Mouse (Mus musculus) kidney, adult 2 months (tissue): Measurements from ENCODE around the gene Gm20532. TPM values are rescaled to one million over a fixed set of nuclear protein-coding genes. Genes with fewer than 3 reads are reported as not detected.

Source experiments
- DNase-seq: peaks from one replicate; pipeline ENCODE4 v3.0.0; 2021
- H3K27ac ChIP-seq: fragments of 200-500 bp; 2 replicates; pipeline ENCODE4 v1.5.1; 2012; ENCODE audit warnings: low read depth, low read length, control low read depth, inconsistent platforms; ENCODE audit not compliant: insufficient read depth
- H3K27me3 ChIP-seq: fragments of 200-500 bp; replicated peaks from 2 replicates; pipeline ENCODE4 v1.6.1; 2012; ENCODE audit warnings: mild to moderate bottlenecking, moderate library complexity, low read length, inconsistent platforms; ENCODE audit not compliant: control insufficient read depth, insufficient read depth
- H3K36me3 ChIP-seq: fragments of 200-500 bp; 2 replicates; pipeline ENCODE4 v1.6.1; 2012; ENCODE audit warnings: mild to moderate bottlenecking, moderate library complexity, low read length, inconsistent platforms; ENCODE audit not compliant: control insufficient read depth, insufficient read depth
- H3K4me1 ChIP-seq: fragments of 200-500 bp; 2 replicates; pipeline ENCODE4 v1.6.1; 2011; ENCODE audit warnings: low read length; ENCODE audit not compliant: control insufficient read depth, insufficient read depth
- H3K4me3 ChIP-seq: fragments of 200-500 bp; 2 replicates; pipeline ENCODE4 v1.5.1; 2011; ENCODE audit warnings: mild to moderate bottlenecking, low read depth, low read length, control low read depth; ENCODE audit not compliant: insufficient read depth
- CTCF ChIP-seq: fragments of 200-500 bp; conservative IDR thresholded peaks from 2 replicates; pipeline ENCODE4 v1.5.1; 2011; ENCODE audit warnings: low read depth, mild to moderate bottlenecking, control low read depth, low read length, moderate library complexity, mixed read lengths; ENCODE audit not compliant: insufficient read depth, insufficient read length
- POLR2A ChIP-seq: fragments of 200-500 bp; IDR thresholded peaks from one replicate; pipeline ENCODE4 v1.6.1; 2011; ENCODE audit warnings: low read depth, low read length, control low read depth
- WGBS: fragments of 180-500 bp; shearing (Covaris S2); methylation state at CpG from one replicate; pipeline ENCODE4 v1.1.7; 2018; 5-methylcytosine and 5-hydroxymethylcytosine counted together
- polyA plus RNA-seq: library from polyadenylated mRNA; depleted of rRNA; stranded (reverse); fragments of >200 nt; gene quantifications from 2 replicates; pipeline ENCODE4 v1.2.3, GENCODE M21; 2012

Gene Gm20532
- polyA plus RNA-seq, 1 experiment = not detected

- Histone ChIP-seq H3K27me3 (no peaks in the 10 kb centered on the region), H3K4me3 (no peak overlapping the region), H3K36me3 (no peaks in the 10 kb centered on the region), H3K27ac (no peak overlapping the region), H3K4me1 (peaks cover 13% of the 10 kb centered on the region; the same call in 1 of the 2 replicates)
- TF ChIP-seq CTCF (no peak), POLR2A (no peak)
- WGBS = 51% methylated on average over 2 of the region's 2 CpGs
- DNase-seq = no peak
Measured at GRCm38 (mm10) chr2:26636325-26636635, 49.8 kb downstream of the Gm20532 start.

- Histone ChIP-seq H3K4me3 (no peak overlapping the region), H3K36me3 (no peaks in the 10 kb centered on the region), H3K27me3 (no peaks in the 10 kb centered on the region), H3K27ac (no peak overlapping the region), H3K4me1 (peaks cover 13% of the 10 kb centered on the region; the same call in 1 of the 2 replicates)
- no peak for DNase-seq
- 55% methylated on average over 4 of the region's 4 CpGs for WGBS
- no peak for TF ChIP-seq CTCF
- no peak for TF ChIP-seq POLR2A
Measured at GRCm38 (mm10) chr2:26637316-26637932, 51.0 kb downstream of the Gm20532 start.

GRCm38 (mm10) chr2:26638039-26638438 is 51.6 kb downstream of the Gm20532 start:
- Histone ChIP-seq H3K27ac (no peak overlapping the region), H3K27me3 (no peaks in the 10 kb centered on the region), H3K36me3 (no peaks in the 10 kb centered on the region), H3K4me1 (peaks cover 13% of the 10 kb centered on the region; the same call in 1 of the 2 replicates), H3K4me3 (no peak overlapping the region)
- 73% methylated on average over 5 of the region's 5 CpGs for WGBS
- no peak for DNase-seq
- no peak for TF ChIP-seq POLR2A
- TF ChIP-seq CTCF = no peak

GRCm38 (mm10) chr2:26638572-26638971 is 52.1 kb downstream of the Gm20532 start:
- no peaks in the 10 kb centered on the region for H3K36me3 ChIP-seq
- peaks cover 13% of the 10 kb centered on the region; the same call in 1 of the 2 replicates for H3K4me1 ChIP-seq
- H3K27me3 ChIP-seq = no peaks in the 10 kb centered on the region
- no peak for DNase-seq
- no peak for TF ChIP-seq POLR2A
- TF ChIP-seq CTCF = no peak
- WGBS = 65% methylated on average over 5 of the region's 5 CpGs
- no peak overlapping the region for H3K4me3 ChIP-seq
- no peak overlapping the region for H3K27ac ChIP-seq

- Histone ChIP-seq H3K36me3 (no peaks in the 10 kb centered on the region), H3K27ac (no peak overlapping the region), H3K4me1 (peaks cover 13% of the 10 kb centered on the region; the same call in 1 of the 2 replicates), H3K27me3 (no peaks in the 10 kb centered on the region), H3K4me3 (peak overlapping the region; percentile 19)
- TF ChIP-seq CTCF = peak; percentile 68
- no peak for TF ChIP-seq POLR2A
- peak; percentile 73 for DNase-seq
- 3% methylated on average over 8 of the region's 8 CpGs for WGBS
Measured at GRCm38 (mm10) chr2:26639083-26639482, 52.6 kb downstream of the Gm20532 start.

- Histone ChIP-seq H3K27ac (peak overlapping the region; percentile 45), H3K27me3 (no peaks in the 10 kb centered on the region), H3K4me3 (peak overlapping the region; percentile 78), H3K4me1 (peaks cover 13% of the 10 kb centered on the region; the same call in 1 of the 2 replicates), H3K36me3 (no peaks in the 10 kb centered on the region)
- 5% methylated on average over 49 of the region's 49 CpGs for WGBS
- TF ChIP-seq CTCF = peak; percentile 92
- TF ChIP-seq POLR2A = peak; percentile 96
- peak; percentile 98 for DNase-seq
Measured at GRCm38 (mm10) chr2:26639838-26640830, 53.7 kb downstream of the Gm20532 start.
